Mouse (Mus musculus) olfactory bulb, adult 2 months (tissue): ENCODE results near the gene Tmem120a.

Source experiments
- CTCF ChIP-seq: fragments of 200-500 bp; IDR thresholded peaks from 2 replicates; pipeline ENCODE4 v1.5.1; 2012; ENCODE audit warnings: low read depth, mild to moderate bottlenecking, low read length, moderate library complexity; ENCODE audit not compliant: insufficient read depth
- POLR2A ChIP-seq: fragments of 200-500 bp; IDR thresholded peaks from 2 replicates; pipeline ENCODE4 v1.6.1; 2012; ENCODE audit warnings: mild to moderate bottlenecking, low read depth, low read length, moderate library complexity; ENCODE audit not compliant: insufficient read depth

DNA sequence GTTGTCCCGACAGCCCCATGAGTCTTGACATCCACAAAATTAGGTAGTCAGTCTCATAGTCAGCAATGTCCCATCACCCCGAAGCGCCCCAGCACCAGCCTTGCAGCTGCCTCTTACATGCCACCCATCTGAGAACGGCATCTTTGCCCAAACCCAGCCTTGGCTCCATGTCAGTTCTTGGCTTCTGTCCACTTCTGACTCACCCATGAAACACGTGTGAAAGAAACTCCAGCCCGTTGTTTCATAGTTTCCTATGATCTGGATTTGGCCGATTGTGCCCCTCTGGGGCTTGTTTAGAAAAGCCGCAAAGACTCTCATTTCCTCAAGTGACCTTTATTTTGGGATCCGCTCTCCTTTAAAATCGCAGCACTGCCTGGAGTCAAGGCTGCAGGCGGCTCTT is 22.1 kb downstream of the Tmem120a start:
- TF ChIP-seq CTCF (no peak), POLR2A (no peak)
